Mouse (Mus musculus): ENCODE data around the gene Ppp1r12a.

The Ppp1r12a gene

DNA sequence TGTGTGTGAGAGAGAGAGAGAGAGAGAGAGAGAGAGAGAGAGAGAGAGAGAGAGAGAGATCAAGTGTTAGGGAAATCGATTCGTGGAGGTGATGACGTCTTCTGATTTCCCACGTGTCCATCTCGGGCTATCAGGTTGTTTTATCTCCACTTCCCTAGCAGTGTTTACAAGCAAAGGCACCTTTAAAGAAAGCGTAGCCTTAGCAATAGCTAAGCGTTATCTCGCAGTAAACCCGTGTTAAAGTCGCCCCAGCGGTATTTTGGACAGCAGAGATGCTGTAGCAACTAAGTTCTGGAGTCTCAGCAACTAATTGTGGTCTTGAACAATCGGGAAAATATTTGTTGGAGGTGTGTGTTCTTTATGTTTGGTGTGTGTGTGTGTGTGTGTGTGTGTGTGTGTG is 171.6 kb downstream of the Ppp1r12a start:
- no peak for DNase-seq (ENCODE audit: low spot score)

Measured in adipocyte (in vitro differentiated cells).